In genomic region chr17:4296521-4297155, GRCm38 (mm10) we compare ENCODE assay signal across 11 mouse cellular contexts.
A peak's percentile ranks its signal among the peaks of the same experiment; 100 is the strongest.
DNase-seq lines count a peak whose midpoint lies in the region; ATAC-seq and TF ChIP-seq lines count a peak whose summit lies in the region.
"Had no signal": no experiment of that assay in that cellular context is flagged by ENCODE, and none has a peak within 500 bp of the region (broad histone marks: within the 10 kb centered on the region; RNA-seq: fewer than 3 reads in every experiment).

No protein-coding gene starts in this region.

- ATAC-seq in forebrain, postnatal 0 days = no peak
- ATAC-seq in lung, embryonic 14.5 days (ENCODE audit: insufficient read depth) = no peak
- ATAC-seq in embryonic facial prominence, embryonic 15.5 days (ENCODE audit: insufficient number of reproducible peaks, low FRiP score, low TSS enrichment, low read depth) = no peak; the same call in 1 of the 2 replicates
- no peak for ATAC-seq in intestine, embryonic 16.5 days

- no peak for TF ChIP-seq POLR2A in lung, adult 2 months (IDR thresholded peaks at IDR 0.05; ENCODE audit: borderline replicate concordance, extremely low read depth, low read depth, low read length)

- H3K36me3 ChIP-seq in forebrain, postnatal 0 days (ENCODE audit: insufficient read depth) = no peaks in the 10 kb centered on the region
- no peaks in the 10 kb centered on the region for H3K36me3 ChIP-seq in forebrain, embryonic 10.5 days (replicated peaks)
- H3K36me3 ChIP-seq in lung, embryonic 14.5 days (ENCODE audit: insufficient read depth) = no peaks in the 10 kb centered on the region
- H3K36me3 ChIP-seq in embryonic facial prominence, embryonic 15.5 days = no peaks in the 10 kb centered on the region
- no peaks in the 10 kb centered on the region for H3K36me3 ChIP-seq in intestine, embryonic 16.5 days (ENCODE audit: control insufficient read depth, insufficient read depth, low read length)

- H3K4me1 ChIP-seq in forebrain, postnatal 0 days (ENCODE audit: insufficient read depth) = no peaks in the 10 kb centered on the region
- H3K4me1 ChIP-seq in forebrain, embryonic 10.5 days = no peaks in the 10 kb centered on the region
- no peaks in the 10 kb centered on the region for H3K4me1 ChIP-seq in lung, embryonic 14.5 days (ENCODE audit: insufficient read depth)
- no peaks in the 10 kb centered on the region; the same call in 1 of the 2 replicates for H3K4me1 ChIP-seq in lung, adult 2 months (ENCODE audit: control insufficient read depth, insufficient read depth, low read length)
- peaks cover 11% of the 10 kb centered on the region for H3K4me1 ChIP-seq in embryonic facial prominence, embryonic 15.5 days
- no peaks in the 10 kb centered on the region for H3K4me1 ChIP-seq in intestine, embryonic 16.5 days (ENCODE audit: control insufficient read depth, insufficient read depth, low read length)

- H3K4me2 ChIP-seq in forebrain, postnatal 0 days (ENCODE audit: low read depth) = no peak overlapping the region
- no peak overlapping the region for H3K4me2 ChIP-seq in lung, embryonic 14.5 days
- no peak overlapping the region for H3K4me2 ChIP-seq in embryonic facial prominence, embryonic 15.5 days (replicated peaks)
- no peak overlapping the region for H3K4me2 ChIP-seq in intestine, embryonic 16.5 days (ENCODE audit: low read depth, low read length)

- H3K4me3 ChIP-seq in forebrain, postnatal 0 days (ENCODE audit: low read depth, low read length) = no peak overlapping the region
- no peak overlapping the region for H3K4me3 ChIP-seq in forebrain, embryonic 10.5 days
- no peak overlapping the region for H3K4me3 ChIP-seq in lung, embryonic 14.5 days (ENCODE audit: low read depth, low read length)
- no peak overlapping the region for H3K4me3 ChIP-seq in lung, adult 2 months (replicated peaks; ENCODE audit: extremely low read depth, low read depth, low read length)
- H3K4me3 ChIP-seq in embryonic facial prominence, embryonic 15.5 days (replicated peaks) = no peak overlapping the region
- no peak overlapping the region for H3K4me3 ChIP-seq in intestine, embryonic 16.5 days (ENCODE audit: low read length)
- H3K4me3 ChIP-seq: erythroblast, embryonic 14.5 days had no signal

- DNase-seq in forebrain, postnatal 0 days = peak; percentile 54
- DNase-seq in forebrain, embryonic 10.5 days (ENCODE audit: extremely low spot score, low spot score) = no peak
- peak; percentile 21 for DNase-seq in lung, embryonic 14.5 days
- no peak for DNase-seq in lung, adult 2 months
- DNase-seq in lung, postnatal 14 days = peak; percentile 18
- DNase-seq in liver = no peak
- DNase-seq: kidney, adult 18-20 months; right cerebral cortex, adult 18-20 months had no signal

- no peak for TF ChIP-seq CTCF in forebrain, postnatal 0 days (IDR thresholded peaks at IDR 0.05; ENCODE audit: low read depth)
- TF ChIP-seq CTCF in lung, embryonic 14.5 days (IDR thresholded peaks at IDR 0.05; ENCODE audit: low read depth) = no peak
- no peak for TF ChIP-seq CTCF in lung, adult 2 months (IDR thresholded peaks at IDR 0.05; ENCODE audit: insufficient read depth, low read length)

- H3K9ac ChIP-seq in forebrain, postnatal 0 days = no peak overlapping the region
- no peak overlapping the region for H3K9ac ChIP-seq in lung, embryonic 14.5 days
- no peak overlapping the region for H3K9ac ChIP-seq in embryonic facial prominence, embryonic 15.5 days
- H3K9ac ChIP-seq in intestine, embryonic 16.5 days (ENCODE audit: low read depth, low read length) = no peak overlapping the region

- no peaks in the 10 kb centered on the region for H3K9me3 ChIP-seq in forebrain, postnatal 0 days (ENCODE audit: low read length)
- no peaks in the 10 kb centered on the region for H3K9me3 ChIP-seq in forebrain, embryonic 10.5 days
- H3K9me3 ChIP-seq in lung, embryonic 14.5 days (ENCODE audit: low read depth, low read length) = no peaks in the 10 kb centered on the region
- no peaks in the 10 kb centered on the region for H3K9me3 ChIP-seq in embryonic facial prominence, embryonic 15.5 days (replicated peaks)
- no peaks in the 10 kb centered on the region for H3K9me3 ChIP-seq in intestine, embryonic 16.5 days (ENCODE audit: control insufficient read depth, low read length)

- WGBS in forebrain, postnatal 0 days = 59% methylated on average over 6 of the region's 6 CpGs
- 87% methylated on average over 6 of the region's 6 CpGs for WGBS in forebrain, embryonic 10.5 days
- WGBS in lung, embryonic 14.5 days = 71% methylated on average over 6 of the region's 6 CpGs
- 77% methylated on average over 6 of the region's 6 CpGs for WGBS in lung, adult 2 months
- 39% methylated on average over 6 of the region's 6 CpGs for WGBS in embryonic facial prominence, embryonic 15.5 days
- whole genome bisulfite sequencing in intestine, embryonic 16.5 days = 78% methylated on average over 6 of the region's 6 CpGs

- no peaks in the 10 kb centered on the region for H3K27me3 ChIP-seq in forebrain, postnatal 0 days (ENCODE audit: insufficient read depth, low read length)
- H3K27me3 ChIP-seq in forebrain, embryonic 10.5 days (ENCODE audit: poor library complexity, severe bottlenecking) = no peaks in the 10 kb centered on the region
- H3K27me3 ChIP-seq in lung, embryonic 14.5 days (ENCODE audit: insufficient read depth, low read length) = no peaks in the 10 kb centered on the region
- no peaks in the 10 kb centered on the region for H3K27me3 ChIP-seq in embryonic facial prominence, embryonic 15.5 days
- H3K27me3 ChIP-seq in intestine, embryonic 16.5 days (replicated peaks; ENCODE audit: control insufficient read depth, insufficient read depth, low read length) = no peaks in the 10 kb centered on the region

- H3K27ac ChIP-seq in forebrain, postnatal 0 days (ENCODE audit: low read depth, low read length) = no peak overlapping the region
- H3K27ac ChIP-seq in forebrain, embryonic 10.5 days = no peak overlapping the region
- no peak overlapping the region for H3K27ac ChIP-seq in lung, embryonic 14.5 days (ENCODE audit: low read depth)
- H3K27ac ChIP-seq in embryonic facial prominence, embryonic 15.5 days (replicated peaks) = peak overlapping the region; percentile 39; the same call in 1 of the 2 replicates
- no peak overlapping the region for H3K27ac ChIP-seq in intestine, embryonic 16.5 days (ENCODE audit: low read length)

Comparison
In these comparisons a context has a peak if more than half of its experiments do, and no peak if none do; other contexts are left out.
1. DNase-seq: peak in forebrain, postnatal 0 days (single experiment), lung, embryonic 14.5 days (single experiment) and lung, postnatal 14 days (single experiment); none in forebrain, embryonic 10.5 days (single experiment), lung, adult 2 months (single experiment) and liver (single experiment).